Mouse (Mus musculus): Measurements from ENCODE around the gene Hist1h4h.
A peak's percentile ranks its signal among the peaks of the same experiment; 100 is the strongest.
"Not testable (repeated sequence)": the region's sequence is repeated elsewhere in the genome, so short reads cannot be mapped to it uniquely, and the experiment has no call there.

Hist1h4h gene

DNA sequence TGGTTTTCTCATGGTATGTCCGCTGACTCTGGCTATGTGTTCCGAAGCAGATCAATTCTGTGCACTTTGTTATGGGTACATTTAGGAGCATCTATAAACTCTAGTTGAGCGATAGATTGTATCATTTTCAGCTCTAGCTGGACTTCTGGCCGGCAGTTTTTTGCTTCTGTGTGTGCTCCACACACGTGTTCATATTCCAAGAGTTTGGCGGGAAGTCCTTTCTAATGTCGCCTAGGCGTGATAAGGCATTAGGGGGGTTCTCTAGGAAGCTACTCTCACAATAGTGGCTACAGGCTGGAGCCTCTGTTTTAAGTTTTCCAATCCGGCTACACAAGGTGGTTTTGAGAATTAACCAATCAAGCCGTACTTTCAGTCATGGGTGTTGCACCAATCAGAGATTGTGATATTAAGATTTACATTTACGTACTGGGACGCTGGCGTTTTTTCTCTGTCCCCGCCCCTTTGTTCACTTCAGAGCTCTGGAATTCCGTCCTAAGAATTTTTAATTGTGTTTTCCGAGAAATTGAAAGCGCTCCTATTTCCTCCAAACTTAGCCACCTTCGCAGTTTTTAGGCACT is 25.1 kb downstream of the Hist1h4h start:
- peak; percentile 92 for DNase-seq (ENCODE audit: low spot score)

DNA sequence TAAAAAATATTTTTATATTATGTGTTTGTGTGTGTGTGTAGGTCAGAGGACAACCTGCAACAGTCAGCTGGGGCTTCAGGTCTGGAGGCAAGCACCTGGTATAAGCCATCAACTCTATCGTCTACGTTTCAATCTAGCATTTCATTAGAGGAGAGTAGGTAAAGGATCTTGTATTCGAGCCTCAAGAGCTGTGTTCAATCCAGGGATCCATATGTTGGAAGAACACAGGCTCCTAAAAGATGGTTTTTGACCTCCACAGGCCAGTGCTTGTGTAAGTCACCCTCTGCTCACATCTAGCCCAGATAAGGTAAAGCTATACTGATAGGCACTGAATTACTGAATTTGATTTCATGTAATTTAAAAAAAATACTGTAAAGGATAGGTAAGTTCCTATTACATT is 26.1 kb downstream of the Hist1h4h start:
- DNase-seq (ENCODE audit: low spot score): no peak

DNA sequence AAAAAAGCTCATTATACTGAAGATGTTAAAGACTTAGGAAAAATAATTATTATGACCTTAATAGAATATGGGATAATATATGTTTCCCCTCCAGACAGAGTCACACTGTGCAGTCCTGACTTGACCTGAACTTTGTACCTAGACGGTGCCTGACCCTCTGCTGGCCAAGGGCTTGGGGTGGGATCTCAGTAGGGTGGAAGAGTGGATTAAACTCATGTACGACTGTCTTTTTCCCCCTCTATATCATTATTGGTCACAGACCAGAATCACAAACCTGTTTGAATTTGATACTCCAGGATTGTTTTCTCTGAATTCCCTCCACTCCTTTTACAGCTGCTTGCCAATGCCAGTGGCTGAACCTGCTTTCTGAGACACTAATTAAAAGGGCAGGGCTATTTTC is 29.8 kb downstream of the Hist1h4h start:
- not testable (repeated sequence) for DNase-seq (ENCODE audit: low spot score)

DNA sequence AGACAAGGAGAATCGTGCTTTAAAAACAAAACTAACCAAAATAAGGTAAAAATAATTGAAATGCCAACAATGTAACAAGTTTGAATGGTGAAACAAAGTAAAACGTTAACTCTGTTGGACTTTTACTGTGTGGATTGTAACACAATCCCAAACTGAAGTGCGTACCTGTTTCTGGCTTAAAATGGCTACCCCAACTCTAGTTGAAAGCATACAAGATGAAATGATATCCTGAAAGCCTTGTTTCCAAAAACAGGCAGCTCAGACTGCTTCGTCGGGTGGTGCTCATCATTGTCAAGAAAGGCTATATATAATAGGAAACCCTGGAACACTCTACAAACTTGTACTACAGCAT is 30.7 kb downstream of the Hist1h4h start:
- not testable (repeated sequence) for DNase-seq (ENCODE audit: low spot score)

DNA sequence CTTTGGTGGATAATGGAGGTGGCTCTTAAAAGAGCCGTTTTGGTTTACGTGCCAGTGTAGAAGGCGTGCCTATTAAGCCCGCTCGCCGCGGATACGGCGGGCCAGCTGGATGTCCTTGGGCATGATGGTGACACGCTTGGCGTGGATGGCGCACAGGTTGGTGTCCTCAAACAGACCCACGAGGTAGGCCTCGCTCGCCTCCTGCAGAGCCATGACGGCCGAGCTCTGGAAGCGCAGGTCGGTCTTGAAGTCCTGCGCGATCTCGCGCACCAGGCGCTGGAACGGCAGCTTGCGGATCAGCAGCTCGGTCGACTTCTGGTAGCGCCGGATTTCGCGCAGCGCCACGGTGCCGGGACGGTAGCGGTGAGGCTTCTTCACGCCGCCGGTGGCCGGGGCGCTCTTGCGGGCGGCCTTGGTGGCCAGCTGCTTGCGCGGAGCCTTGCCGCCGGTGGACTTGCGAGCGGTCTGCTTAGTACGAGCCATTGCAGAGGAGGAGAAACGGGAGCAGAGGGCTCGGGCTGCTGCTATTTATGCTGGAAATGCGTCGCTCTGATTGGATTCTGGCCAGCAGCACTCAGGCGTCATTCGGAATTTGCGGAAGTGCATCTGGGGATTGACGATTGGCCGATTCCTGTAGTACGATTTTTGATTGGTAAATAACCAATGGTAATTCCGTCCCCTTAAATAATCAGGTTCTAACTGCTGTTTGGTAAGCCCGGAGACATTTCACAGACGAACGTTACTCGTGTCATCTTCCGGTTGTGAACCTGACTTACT is 31.2 kb downstream of the Hist1h4h start, which contains the start of gene Hist1h3e:
TSS of gene Hist1h3e (minus strand) at position 487 of the 777 bp plus-strand sequence.
- peak; percentile 99 for DNase-seq (ENCODE audit: low spot score)

DNA sequence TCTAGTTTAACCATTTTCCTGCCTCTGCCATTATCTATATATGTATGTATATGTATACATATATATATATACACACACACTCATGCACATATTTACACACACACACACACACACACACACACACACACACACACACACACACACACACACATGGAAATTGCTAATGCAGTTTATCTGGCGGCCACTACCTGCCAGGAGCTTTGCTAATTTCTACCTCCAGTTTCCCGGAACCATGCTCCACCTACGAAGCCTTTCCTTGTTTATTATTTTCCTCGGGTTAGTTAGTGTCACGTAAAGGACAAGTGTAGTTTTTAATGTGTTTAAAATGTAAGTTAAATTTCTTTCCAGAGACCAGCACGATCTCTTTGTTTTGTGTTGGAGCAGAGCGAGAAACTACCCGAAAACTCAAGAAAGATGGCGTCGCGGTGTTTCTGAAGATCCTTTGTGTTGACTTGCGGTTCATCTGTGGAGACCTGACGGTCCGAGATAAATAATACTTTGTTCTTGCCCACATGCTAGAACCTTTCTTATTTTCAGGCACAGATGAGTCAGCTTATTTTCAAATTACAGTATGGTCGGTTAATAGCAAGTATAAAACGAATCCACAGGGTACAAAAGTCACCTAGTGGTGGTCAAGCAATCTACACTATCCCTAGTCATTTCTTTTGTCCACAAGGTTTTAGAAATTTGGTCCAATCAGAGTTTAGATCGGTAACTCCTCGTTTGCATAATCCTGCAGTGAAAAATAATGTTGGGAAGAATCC is 32.0 kb downstream of the Hist1h4h start:
- DNase-seq (ENCODE audit: low spot score): peak; percentile 84

DNA sequence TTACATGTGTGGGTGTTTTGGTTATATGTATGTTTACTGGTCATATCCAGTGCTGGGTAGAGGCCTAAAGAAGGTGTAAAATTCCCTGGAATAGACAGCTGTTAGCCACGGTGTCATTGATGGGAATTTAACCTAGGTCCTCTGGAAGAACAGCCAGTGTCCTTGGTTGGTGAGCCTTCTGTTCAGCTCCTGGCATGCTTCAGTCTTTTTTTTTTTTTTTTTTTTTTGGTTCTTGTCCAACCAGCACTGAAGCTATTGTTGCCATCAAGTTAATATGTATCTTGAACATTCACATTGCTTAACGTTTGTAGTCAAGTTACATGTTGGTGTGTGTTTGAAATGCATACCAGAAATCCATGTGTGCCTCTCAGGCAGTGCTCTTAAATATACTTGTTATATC is 33.6 kb downstream of the Hist1h4h start:
- DNase-seq (ENCODE audit: low spot score): no peak

DNA sequence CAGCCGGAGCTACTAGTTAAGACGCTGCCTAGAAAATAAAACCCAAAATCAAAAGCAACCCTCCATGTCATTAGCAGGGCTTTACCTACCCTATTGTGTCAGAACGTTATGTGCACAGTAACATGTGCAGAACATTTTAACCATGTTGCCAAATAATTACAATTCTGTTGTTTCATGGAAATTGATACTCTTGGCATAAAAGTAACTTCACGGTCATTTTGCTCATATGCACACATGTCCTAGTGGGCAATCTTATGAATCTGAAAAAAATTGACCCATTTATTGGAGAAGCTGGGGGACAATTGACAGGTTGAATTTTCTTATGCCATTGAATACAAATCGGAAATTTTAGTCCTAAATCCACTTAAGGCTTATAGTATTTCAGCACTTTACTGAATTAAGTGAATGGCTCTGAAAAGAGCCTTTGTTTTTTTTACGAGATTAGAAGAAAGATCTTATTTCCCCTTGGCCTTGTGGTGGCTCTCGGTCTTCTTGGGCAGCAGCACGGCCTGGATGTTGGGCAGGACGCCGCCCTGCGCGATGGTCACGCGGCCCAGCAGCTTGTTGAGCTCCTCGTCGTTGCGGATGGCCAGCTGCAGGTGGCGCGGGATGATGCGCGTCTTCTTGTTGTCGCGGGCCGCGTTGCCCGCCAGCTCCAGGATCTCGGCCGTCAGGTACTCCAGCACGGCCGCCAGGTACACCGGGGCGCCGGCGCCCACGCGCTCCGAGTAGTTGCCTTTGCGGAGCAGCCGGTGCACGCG is 39.6 kb downstream of the Hist1h4h start:
- peak; percentile 42 for DNase-seq (ENCODE audit: low spot score)

DNA sequence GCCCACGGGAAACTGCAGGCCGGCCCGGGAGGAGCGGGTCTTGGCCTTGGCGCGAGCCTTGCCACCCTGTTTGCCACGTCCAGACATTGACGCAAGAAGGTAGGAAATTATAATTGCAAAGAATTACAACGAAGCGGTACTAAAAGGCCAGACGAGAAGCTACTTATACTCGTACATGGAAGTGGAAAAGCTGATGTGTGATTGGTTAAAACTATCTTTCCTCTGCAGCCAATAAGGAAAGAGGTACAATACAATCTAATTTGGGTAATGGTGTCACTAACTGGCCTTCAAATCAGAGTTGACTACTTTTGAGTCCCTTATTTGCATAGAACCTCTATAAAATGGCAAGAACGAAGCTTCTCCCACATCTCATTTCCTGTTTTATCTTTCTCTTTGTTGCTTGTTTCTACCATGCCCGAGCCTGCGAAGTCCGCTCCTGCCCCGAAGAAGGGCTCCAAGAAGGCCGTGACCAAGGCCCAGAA is 40.2 kb downstream of the Hist1h4h start, which contains the start of the genes Hist1h2ae and Hist1h2bg:
TSS of gene Hist1h2ae (minus strand) at position 199 of the 482 bp plus-strand sequence.
TSS of gene Hist1h2bg (plus strand) at position 375 of the 482 bp plus-strand sequence.
- peak; percentile 95 for DNase-seq (ENCODE audit: low spot score)

DNA sequence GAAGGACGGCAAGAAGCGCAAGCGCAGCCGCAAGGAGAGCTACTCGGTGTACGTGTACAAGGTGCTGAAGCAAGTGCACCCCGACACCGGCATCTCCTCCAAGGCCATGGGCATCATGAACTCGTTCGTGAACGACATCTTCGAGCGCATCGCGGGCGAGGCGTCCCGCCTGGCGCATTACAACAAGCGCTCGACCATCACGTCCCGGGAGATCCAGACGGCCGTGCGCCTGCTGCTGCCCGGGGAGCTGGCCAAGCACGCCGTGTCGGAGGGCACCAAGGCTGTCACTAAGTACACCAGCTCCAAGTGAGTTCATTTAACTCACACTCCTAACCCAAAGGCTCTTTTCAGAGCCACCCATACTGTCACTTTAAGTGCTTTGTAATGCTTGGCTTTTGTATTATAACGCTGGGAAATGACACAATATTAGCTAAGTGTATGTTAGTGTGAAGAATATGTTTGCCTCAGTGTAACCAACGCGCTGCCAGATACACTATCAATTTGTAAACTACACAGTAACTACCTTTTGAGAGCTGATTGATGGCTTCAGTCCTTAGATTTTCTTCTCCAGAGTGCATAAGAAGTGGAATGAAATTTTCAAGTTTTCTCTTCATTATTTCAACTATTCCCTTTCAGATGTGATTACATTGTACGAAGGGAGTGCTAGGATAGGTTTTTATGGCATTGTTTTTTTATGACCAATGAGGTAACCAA is 40.8 kb downstream of the Hist1h4h start:
- peak; percentile 60 for DNase-seq (ENCODE audit: low spot score)

DNA sequence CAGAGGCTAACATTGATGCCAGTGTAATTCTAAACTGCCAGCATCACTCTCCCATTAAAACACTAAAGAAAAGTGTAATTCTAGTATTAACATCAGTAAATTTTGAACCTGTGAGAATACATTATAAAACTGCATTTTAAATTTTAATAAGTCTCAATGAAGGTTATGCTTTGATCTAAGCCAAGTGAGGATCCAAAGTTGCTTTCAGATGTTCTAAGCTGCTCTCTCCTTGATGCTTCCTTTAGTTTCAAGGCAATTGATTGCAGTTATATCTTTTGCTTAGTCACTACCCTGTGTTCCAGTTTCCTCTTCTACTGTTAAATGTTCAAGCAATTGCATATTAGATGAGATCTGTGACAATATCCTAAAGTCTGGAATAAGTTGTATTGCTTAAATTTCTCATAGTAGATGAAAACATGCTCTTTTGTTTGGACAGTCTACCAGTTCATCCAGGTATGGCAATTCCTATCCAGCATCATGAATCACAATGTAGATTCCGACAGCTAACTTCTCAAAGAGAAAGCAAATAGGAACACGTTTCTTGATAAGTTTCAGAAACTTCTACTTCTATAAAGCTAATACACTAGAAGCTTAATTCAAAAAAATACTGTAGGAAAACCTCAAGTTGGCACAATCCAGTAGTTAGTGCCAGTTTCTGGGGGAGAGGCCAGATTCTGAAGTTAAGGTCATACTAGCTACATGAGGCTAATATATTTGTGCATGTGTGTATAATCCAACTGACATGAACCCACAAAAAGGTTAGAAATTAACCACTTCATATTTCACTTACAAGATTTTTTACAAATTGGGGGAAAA is 41.6 kb downstream of the Hist1h4h start:
- peak; percentile 24 for DNase-seq (ENCODE audit: low spot score)

DNA sequence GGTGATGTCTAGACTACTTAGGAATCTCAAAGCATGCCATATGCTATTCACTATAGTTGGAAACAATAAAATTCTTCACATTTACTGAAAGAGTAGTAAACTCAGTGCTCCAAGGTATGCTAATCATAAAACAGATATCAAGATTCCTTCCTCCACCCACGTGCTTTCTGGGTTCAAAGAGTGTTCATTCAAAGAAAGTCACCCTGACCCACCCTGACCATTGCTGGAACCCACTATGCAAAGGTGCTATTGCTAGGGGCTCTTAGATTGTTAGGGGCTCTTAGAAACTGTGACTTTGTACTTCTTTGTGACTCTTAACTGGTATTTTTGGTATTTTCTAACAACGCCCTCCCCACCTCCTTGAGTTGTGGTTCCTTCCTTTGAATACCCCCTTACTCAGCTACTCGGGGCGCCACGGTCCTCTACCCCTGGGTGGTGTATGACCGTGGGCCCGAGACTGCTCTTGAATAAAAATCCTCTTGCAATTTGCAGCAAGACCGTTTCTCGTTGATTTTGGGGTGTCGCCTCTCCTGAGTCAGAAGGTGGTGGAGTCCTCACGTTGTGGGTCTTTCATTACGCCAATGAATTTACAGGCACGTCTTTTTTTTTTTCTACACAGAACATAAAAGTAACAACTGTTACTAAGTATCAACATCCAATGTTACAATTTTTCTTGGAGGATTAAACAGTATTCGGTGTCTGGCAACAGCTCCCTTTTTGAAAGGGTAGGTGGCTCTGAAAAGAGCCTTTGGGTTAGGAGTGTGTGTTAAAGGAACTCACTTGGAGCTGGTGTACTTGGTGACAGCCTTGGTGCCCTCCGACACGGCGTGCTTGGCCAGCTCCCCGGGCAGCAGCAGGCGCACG is 42.4 kb downstream of the Hist1h4h start:
- DNase-seq (ENCODE audit: low spot score): peak; percentile 22

DNA sequence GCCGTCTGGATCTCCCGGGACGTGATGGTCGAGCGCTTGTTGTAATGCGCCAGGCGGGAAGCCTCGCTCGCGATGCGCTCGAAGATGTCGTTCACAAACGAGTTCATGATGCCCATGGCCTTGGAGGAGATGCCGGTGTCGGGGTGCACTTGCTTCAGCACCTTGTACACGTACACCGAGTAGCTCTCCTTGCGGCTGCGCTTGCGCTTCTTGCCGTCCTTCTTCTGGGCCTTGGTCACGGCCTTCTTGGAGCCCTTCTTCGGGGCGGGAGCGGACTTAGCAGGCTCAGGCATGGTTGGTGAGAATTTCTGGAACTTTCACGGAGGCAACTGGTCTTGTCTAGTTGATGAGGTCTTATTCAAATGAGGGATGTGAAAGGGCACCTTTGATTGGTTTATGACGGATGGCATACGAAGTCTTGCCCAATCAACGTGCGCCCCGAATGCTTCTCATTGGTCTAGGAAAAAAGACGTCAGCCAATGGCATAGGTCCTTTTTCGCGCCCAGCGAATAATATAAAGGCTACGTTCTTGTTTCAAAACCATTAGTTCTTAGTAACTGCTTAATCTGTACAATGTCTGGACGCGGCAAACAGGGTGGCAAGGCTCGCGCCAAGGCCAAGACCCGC is 43.2 kb downstream of the Hist1h4h start, which contains the start of the genes Hist1h2bf and Hist1h2ad:
TSS of gene Hist1h2bf (minus strand) at position 299 of the 627 bp plus-strand sequence.
TSS of gene Hist1h2ad (plus strand) at position 484 of the 627 bp plus-strand sequence.
- peak; percentile 98 for DNase-seq (ENCODE audit: low spot score)

DNA sequence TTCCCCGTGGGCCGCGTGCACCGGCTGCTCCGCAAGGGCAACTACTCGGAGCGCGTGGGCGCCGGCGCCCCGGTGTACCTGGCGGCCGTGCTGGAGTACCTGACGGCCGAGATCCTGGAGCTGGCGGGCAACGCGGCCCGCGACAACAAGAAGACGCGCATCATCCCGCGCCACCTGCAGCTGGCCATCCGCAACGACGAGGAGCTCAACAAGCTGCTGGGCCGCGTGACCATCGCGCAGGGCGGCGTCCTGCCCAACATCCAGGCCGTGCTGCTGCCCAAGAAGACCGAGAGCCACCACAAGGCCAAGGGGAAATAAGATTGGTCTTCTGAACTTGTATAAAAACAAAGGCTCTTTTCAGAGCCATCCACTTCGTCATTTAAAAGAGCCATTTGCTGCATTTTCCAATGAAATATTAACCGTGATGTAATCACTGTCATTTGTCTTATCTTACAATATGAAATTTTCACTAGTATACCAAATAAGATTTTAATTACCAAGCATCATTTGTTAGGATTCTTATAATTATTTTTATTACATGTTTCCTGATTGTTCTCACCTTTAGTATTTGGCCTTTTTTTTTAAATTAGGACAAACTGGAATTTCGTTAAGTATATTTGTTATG is 43.8 kb downstream of the Hist1h4h start:
- peak; percentile 64 for DNase-seq (ENCODE audit: low spot score)

DNA sequence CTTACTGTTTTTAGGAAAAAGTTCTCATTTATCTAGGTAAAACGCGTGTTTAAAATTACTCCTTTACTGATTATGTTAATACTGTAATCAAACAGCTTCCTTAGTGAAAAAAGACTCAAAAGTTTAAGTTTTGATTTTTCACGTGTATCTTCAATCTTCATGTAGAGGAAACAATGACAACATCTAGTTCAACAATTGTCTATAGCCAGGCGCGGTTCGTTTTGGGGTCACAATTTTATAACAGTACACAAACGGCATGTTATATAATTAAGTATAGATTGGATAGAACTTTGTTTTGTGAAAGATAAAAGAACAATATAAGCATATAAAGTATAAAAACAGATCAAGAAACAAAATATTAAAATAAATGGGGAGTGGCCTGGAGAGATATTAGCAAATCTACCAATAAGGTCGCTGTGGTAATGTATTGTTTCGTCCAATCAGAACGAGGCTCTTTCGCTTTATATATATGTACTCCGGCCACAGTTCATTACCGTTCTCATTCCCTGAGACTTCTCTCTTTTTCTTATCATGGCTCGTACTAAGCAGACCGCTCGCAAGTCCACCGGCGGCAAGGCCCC is 44.5 kb downstream of the Hist1h4h start, which contains the start of gene Hist1h3d:
TSS of gene Hist1h3d (plus strand) at position 493 of the 581 bp plus-strand sequence.
- peak; percentile 90 for DNase-seq (ENCODE audit: low spot score)

DNA sequence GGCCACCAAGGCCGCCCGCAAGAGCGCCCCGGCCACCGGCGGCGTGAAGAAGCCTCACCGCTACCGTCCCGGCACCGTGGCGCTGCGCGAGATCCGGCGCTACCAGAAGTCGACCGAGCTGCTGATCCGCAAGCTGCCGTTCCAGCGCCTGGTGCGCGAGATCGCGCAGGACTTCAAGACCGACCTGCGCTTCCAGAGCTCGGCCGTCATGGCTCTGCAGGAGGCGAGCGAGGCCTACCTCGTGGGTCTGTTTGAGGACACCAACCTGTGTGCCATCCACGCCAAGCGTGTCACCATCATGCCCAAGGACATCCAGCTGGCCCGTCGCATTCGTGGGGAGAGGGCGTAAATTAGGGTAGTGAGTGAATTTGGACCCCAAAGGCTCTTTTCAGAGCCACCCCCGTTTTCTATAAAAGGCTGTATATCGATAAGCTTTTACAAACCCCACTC is 45.0 kb downstream of the Hist1h4h start:
- DNase-seq (ENCODE audit: low spot score): not testable (repeated sequence)

DNA sequence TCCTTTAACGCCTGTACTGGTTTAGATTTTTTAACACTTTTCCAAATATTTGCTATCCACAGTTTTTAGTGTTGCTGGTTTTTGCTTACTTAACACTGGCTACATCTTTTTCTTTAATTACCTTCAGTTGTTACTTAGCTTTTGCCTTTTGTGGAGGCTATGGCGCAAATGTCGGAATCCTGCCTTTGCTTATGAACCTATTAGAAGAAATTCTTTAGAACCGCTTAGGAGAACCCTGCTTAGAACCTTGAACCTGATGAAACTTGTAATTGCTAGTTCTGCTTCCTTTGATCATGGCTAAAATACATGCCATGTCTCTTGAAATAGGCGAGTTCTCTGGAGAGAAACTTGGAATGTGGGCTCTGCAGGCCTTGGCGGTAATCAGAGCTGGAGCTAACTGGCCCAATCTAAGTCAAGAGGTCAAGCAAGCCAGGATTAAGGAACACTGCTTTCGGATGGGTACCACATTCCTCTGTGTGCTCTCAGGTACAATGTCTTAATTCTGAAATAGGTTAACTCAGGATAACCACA is 45.6 kb downstream of the Hist1h4h start:
- peak; percentile 35 for DNase-seq (ENCODE audit: low spot score)

Measured in retina, embryonic 14.5 days (tissue).